Mouse (Mus musculus): Measurements from ENCODE around the gene Rab29. TPM values are rescaled to one million over a fixed set of nuclear protein-coding genes. Genes with fewer than 3 reads are reported as not detected.

Gene Rab29
- polyA plus RNA-seq, 1 experiment, result 65.7 TPM

GRCm38 (mm10) chr1:131917634-131918033 is 50.6 kb downstream of the Rab29 start:
- TF ChIP-seq CTCF (IDR thresholded peaks at IDR 0.05; ENCODE audit: low read depth, low read length), result no peak
- no peak for TF ChIP-seq POLR2A (IDR thresholded peaks at IDR 0.05; ENCODE audit: borderline replicate concordance, low read depth, low read length)
- Histone ChIP-seq H3K4me3 (ENCODE audit: insufficient read depth, low read length) (no peak overlapping the region), H3K4me1 (ENCODE audit: control insufficient read depth, insufficient read depth, low read length) (peaks cover 22% of the 10 kb centered on the region), H3K27ac (ENCODE audit: insufficient read depth, low read depth, low read length) (no peak overlapping the region)

DNA sequence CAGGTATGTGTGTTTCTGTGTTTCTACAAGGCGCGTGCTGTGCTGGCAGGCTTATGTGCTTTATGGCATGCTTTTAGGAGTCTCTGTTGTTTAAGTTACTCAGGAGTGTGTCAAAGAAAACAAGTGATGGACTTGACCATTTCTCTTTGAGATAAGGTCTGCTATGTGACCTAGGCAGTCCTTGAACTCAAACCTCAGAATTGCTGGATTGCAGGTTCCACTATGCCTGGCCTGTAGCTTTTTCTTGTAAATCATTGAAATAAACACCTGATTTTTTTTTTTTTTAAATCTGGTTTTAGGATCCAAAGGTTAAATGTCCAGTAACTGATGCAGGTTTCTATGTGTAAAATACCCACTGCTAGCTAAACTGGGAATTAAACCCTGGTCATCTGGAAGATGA is 52.0 kb downstream of the Rab29 start:
- TF ChIP-seq POLR2A (IDR thresholded peaks at IDR 0.05; ENCODE audit: borderline replicate concordance, low read depth, low read length) (no peak), CTCF (IDR thresholded peaks at IDR 0.05; ENCODE audit: low read depth, low read length) (no peak)
- Histone ChIP-seq H3K4me1 (ENCODE audit: control insufficient read depth, insufficient read depth, low read length) (peaks cover 19% of the 10 kb centered on the region), H3K4me3 (ENCODE audit: insufficient read depth, low read length) (no peak overlapping the region), H3K27ac (ENCODE audit: insufficient read depth, low read depth, low read length) (no peak overlapping the region)

- no peak overlapping the region for H3K27ac ChIP-seq (ENCODE audit: insufficient read depth, low read depth, low read length)
- no peak overlapping the region for H3K4me3 ChIP-seq (ENCODE audit: insufficient read depth, low read length)
- no peak for TF ChIP-seq CTCF (IDR thresholded peaks at IDR 0.05; ENCODE audit: low read depth, low read length)
- TF ChIP-seq POLR2A (IDR thresholded peaks at IDR 0.05; ENCODE audit: borderline replicate concordance, low read depth, low read length), result no peak
- H3K4me1 ChIP-seq (ENCODE audit: control insufficient read depth, insufficient read depth, low read length), result peaks cover 7% of the 10 kb centered on the region
Measured at GRCm38 (mm10) chr1:131922100-131922499, 55.1 kb downstream of the Rab29 start.

Other genes starting within 250 kb of the Rab29 start
- 1.1 and 1.7 TPM in 2 replicates for gene Ctse, start 228.9 kb upstream of the Rab29 start, polyA plus RNA-seq (2012; ENCODE audit: insufficient read depth, insufficient read length, missing spikeins)
- 115 and 157 TPM in 2 replicates for gene Rab7b, start 178.5 kb upstream of the Rab29 start, polyA plus RNA-seq (2012; ENCODE audit: insufficient read depth, insufficient read length, missing spikeins)
- not detected in 2 replicates for gene Slc26a9, start 123.2 kb upstream of the Rab29 start, polyA plus RNA-seq (2012; ENCODE audit: insufficient read depth, insufficient read length, missing spikeins)
- not detected in 2 replicates for gene Pm20d1, start 69.8 kb upstream of the Rab29 start, polyA plus RNA-seq (2012; ENCODE audit: insufficient read depth, insufficient read length, missing spikeins)
- 7.8 and 9.3 TPM in 2 replicates for gene Slc41a1, start 39.7 kb upstream of the Rab29 start, polyA plus RNA-seq (2012; ENCODE audit: insufficient read depth, insufficient read length, missing spikeins)
- 70.7 and 77.0 TPM in 2 replicates for gene Nucks1, start 43.3 kb downstream of the Rab29 start, polyA plus RNA-seq (2012; ENCODE audit: insufficient read depth, insufficient read length, missing spikeins)
- gene Slc45a3, start 95.7 kb downstream of the Rab29 start, polyA plus RNA-seq (2012; ENCODE audit: insufficient read depth, insufficient read length, missing spikeins), result not detected in 2 replicates
- 59.7 and 66.6 TPM in 2 replicates for gene Elk4, start 140.4 kb downstream of the Rab29 start, polyA plus RNA-seq (2012; ENCODE audit: insufficient read depth, insufficient read length, missing spikeins)
- not detected in 2 replicates for gene Mfsd4a, start 200.8 kb downstream of the Rab29 start, polyA plus RNA-seq (2012; ENCODE audit: insufficient read depth, insufficient read length, missing spikeins)